Mouse (Mus musculus) CH12.LX (cell line): ENCODE data around the gene Sf3a3.

Source experiments
- HCFC1 ChIP-seq: IDR thresholded peaks from 2 replicates; pipeline ENCODE4 v1.6.1; 2012; ENCODE audit warnings: low read depth, mild to moderate bottlenecking, inconsistent platforms, low read length, improper control_type of control experiment
- ZNF384 ChIP-seq: IDR thresholded peaks from 2 replicates; pipeline ENCODE4 v1.6.1; 2012; ENCODE audit warnings: low read depth, low read length, improper control_type of control experiment, inconsistent platforms

GRCm38 (mm10) chr4:124683474-124683873 is 31.1 kb upstream of the Sf3a3 start:
- TF ChIP-seq HCFC1 (no peak), ZNF384 (no peak)
